Mouse (Mus musculus): ENCODE data around the gene Tiam1.

The Tiam1 gene

GRCm38 (mm10) chr16:90144541-90144940 lies 972 bp upstream of the Tiam1 start:
- no peak for DNase-seq (ENCODE audit: low spot score in 2 of 2)

- DNase-seq (ENCODE audit: low spot score in 2 of 2) = no peak
Measured at GRCm38 (mm10) chr16:90143416-90143759, 181 bp downstream of the Tiam1 start.

DNA sequence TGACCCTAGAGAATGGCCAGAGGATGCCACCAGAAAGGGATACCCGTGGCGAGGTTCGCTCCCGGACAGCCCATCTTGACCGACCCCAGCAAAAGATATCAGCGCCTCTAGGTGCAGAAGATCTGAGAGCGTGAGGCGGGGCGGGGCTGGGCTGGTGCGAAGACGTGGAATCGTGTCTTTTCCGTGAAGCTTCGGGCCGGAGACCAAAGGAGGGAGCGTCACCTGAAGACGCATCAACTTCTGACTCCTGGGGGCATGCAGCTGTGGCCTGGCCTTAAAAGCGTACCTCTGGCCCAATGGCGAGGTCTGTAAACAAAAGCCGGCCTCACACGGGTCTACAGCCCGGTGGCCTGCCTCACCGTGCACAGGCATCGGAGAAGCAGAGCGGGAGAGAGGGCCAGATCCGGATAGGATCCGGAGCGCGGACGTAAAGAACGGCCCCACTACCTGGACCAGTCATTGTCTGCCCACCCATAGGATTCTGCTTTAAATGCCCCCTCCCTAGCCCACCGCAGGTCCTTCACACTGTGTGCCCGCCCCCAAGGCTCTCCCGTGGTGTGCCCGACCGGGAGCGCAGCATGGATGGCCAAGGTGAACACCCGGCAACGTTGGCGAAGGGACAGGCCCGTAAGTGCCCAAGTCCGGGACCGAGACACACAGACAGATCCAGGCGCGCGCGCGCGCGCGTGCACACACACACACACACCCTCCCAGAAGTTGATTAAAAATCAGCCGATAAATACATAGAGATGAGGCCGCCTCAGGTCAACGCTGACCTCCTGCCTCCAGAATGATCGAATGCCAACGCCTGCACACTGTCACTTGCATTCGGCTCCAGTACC lies 774 bp downstream of the Tiam1 start:
- peak; percentile 12 to 17 for DNase-seq (ENCODE audit: low spot score in 2 of 2)

DNA sequence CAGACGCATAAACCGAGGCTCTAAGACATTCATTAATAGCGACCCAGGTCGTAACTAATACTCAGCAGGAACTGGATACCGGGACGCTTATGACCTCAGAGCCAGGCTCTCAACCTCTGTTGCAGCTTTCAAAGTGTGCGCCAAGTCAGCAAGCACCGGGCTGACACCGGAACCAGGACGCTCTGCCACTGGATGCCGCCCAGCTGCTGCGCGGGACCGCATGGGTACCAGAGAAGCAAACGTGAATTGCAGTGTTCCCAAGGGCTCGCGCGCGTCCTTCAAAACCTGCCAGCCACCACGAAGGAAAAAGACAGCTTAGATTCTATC lies 1.4 kb downstream of the Tiam1 start:
- DNase-seq (ENCODE audit: low spot score in 2 of 2) = peak in 1 of 2 experiments; percentile 8

DNA sequence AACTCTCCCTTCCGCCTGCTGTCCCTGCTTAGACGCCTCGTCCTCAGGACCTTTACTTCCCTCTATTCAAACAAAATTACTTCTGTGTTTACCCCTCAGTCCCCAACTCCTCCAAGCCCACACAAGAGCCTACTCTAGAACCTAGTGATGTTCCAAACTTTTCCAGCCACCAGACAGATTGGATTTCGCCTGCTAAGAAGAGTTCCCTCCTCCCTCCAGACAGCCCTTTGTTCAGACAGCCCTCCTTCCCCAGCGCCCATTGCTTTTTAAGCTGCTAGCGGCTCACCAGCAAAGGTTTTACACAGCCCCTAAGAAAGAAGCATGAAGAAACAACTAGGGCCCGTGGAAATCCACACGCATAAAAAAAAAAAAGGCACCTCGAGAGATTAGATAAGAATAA lies 2.0 kb downstream of the Tiam1 start:
- DNase-seq (ENCODE audit: low spot score in 2 of 2) = no peak

DNA sequence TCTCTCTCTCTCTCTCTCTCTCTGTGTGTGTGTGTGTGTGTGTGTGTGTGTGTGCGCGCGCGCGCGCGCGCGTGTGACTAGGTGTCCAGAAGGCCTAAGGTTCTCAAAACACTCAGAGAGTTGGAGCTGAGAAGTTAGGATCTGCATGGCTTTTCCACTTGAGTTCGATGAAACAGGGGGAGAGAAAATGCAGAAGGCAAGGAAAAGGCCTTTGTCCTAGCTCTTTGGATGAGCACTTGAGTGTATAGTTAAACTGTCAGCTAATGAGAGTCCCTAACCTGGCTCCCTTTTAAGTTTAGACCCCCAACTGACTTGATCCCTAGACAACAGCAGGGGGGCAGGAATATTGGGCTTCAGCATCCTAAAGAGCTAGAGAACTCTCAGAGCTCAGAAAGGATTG lies 3.0 kb downstream of the Tiam1 start:
- no peak for DNase-seq (ENCODE audit: low spot score in 2 of 2)

GRCm38 (mm10) chr16:90139696-90140095 lies 3.9 kb downstream of the Tiam1 start:
- DNase-seq (ENCODE audit: low spot score in 2 of 2) = no peak

GRCm38 (mm10) chr16:90138151-90138550 lies 5.4 kb downstream of the Tiam1 start:
- DNase-seq (ENCODE audit: low spot score in 2 of 2) = no peak

GRCm38 (mm10) chr16:90137175-90137574 lies 6.4 kb downstream of the Tiam1 start:
- DNase-seq (ENCODE audit: low spot score in 2 of 2) = no peak

GRCm38 (mm10) chr16:90135580-90135979 lies 8.0 kb downstream of the Tiam1 start:
- DNase-seq (ENCODE audit: low spot score in 2 of 2) = no peak

GRCm38 (mm10) chr16:90134351-90134750 lies 9.2 kb downstream of the Tiam1 start:
- no peak for DNase-seq (ENCODE audit: low spot score in 2 of 2)

DNA sequence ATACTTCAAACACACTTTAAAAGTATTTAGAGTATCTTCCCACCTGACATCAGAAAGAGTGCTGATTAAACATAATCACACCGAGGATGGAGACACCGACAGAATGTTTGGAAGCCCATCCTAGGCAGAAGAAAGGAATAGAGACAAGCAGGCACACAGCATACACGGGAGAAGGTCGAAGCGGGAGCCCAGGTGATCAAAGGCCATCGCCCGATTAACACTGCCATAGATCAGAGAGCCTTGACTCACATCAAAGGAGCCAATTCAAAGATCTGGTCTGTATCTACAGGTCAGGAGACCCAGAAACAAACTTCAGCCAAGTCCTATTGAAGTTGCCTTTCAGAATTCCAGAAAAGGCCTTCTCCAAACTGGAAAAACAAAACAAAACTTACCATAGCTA lies 10.8 kb downstream of the Tiam1 start:
- DNase-seq (ENCODE audit: low spot score in 2 of 2) = no peak

DNA sequence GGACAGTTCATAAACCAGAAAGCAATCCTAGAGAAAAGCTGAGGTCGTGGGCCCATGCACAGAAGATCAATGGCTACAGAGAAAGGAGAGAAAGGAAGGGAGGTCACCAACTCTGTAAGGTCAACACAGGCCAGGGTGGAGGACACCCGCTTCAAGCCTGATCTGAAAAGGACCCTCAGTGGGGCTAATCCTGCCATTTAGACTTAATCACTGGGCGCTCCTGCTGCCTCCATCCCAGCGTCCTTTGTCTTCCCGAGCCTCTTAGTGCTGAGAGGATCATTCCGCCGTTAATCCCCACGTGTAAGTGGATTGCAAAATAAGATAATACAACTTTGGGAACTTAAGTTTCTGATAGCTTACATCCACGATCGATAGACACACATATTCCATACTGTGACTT lies 11.2 kb downstream of the Tiam1 start:
- no peak for DNase-seq (ENCODE audit: low spot score in 2 of 2)

DNA sequence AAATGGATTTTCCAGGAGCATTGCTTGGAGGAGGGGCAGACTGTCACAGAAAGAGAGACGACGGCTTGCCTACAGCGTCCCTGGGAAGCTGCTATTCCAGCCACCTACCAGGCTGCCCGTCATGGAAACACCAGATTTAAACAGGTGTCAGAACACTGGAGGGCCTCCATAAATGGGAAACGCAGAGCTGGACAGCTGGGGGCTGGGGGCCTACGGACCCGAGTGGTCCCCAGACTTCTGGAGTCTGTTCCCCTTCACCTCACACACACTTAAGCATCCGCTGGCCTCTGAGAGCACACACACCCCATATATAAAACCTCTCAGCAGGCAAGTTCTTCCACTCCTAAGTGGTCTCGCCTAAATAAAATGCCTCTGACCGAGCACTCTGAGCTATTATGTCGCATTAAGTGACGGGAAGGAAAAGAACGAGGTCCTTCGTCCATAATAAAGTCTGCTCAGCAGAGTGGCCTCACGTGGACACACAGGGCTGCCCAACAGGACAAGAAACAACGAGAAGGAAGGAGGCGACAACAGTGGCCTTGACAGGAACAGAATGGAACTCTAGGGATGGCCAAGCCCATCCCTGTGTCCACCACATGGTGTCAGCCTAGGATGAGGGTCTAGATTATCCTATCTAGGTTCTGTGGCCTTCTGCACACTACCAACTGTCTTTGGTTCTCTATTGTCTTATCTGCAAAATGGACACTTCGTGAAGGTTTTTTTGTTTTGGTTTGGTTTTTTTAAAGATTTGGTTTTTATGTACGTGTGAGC lies 14.6 kb downstream of the Tiam1 start:
- no peak for DNase-seq (ENCODE audit: low spot score in 2 of 2)

DNA sequence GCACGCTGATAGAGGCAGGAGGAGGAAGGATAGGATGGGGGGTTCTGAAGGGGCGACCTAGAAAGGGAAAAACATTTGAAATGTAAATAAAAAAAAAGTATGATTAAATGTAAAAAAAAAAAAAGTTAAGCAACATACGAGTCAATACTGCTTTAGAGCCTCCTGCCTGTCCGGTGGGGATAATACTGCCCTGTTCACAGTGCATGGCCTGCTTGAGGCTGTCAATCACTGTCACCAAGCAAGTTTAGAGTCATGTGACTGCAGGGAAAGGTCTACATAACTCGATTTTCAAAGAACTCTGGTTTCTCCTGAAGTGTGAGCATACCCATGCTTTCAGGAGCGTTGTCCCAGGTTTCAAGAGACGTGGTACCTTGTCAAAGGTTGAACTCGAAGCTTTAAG lies 15.2 kb downstream of the Tiam1 start:
- no peak for DNase-seq (ENCODE audit: low spot score in 2 of 2)

GRCm38 (mm10) chr16:90125318-90126314 lies 18.0 kb downstream of the Tiam1 start:
- DNase-seq (ENCODE audit: low spot score in 2 of 2) = no peak

DNA sequence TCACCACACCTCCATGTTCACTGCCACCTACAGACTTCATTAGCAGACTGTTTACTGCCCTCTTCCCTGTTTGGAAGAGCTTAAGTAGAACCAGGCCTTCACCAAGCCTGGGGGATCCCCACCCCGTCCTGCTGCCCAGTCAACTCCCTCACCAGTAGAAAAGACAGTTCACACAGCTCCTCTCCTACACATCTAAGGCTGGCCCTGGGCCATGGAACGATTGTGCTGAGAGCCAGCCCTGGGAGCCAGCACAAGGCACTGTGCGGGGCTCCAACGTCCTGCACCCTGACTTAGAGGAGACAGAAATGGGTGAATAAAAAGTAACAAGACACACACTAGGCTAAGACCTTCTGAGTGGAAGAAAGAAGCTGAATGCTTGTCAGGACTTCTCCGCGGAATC lies 20.5 kb downstream of the Tiam1 start:
- no peak for DNase-seq (ENCODE audit: low spot score in 2 of 2)

- no peak for DNase-seq (ENCODE audit: low spot score in 2 of 2)
Measured at GRCm38 (mm10) chr16:90122439-90122838, 21.1 kb downstream of the Tiam1 start.

DNA sequence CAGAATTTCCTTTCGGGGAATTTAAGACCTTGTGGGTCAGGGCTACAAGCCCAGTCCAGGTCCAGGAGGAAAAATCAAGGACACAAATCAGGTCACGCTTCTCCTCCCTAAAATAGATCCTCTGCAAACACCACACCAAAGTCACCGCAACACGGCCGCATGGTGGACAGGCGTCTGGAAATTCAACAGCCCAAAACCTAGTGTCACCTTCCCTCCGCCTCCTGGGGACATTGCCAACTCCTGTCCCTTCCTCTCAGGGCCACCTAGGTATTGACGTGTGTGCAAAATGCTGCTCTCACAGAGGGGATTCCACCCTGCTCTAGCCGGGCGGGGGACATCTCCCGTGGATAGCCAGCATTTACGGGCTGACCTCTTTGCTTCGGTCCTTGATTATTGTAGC lies 21.8 kb downstream of the Tiam1 start:
- DNase-seq (ENCODE audit: low spot score in 2 of 2) = peak in 1 of 2 experiments; percentile 12

GRCm38 (mm10) chr16:90119969-90120368 lies 23.6 kb downstream of the Tiam1 start:
- DNase-seq (ENCODE audit: low spot score in 2 of 2) = no peak

- no peak for DNase-seq (ENCODE audit: low spot score in 2 of 2)
Measured at GRCm38 (mm10) chr16:90116637-90117182, 26.9 kb downstream of the Tiam1 start.

Measured in heart, adult 9 months (tissue).